Mouse (Mus musculus) lung, postnatal 36 days (tissue): Measurements from ENCODE around the gene Vmn1r38.
"Not testable (repeated sequence)": the region's sequence is repeated elsewhere in the genome, so short reads cannot be mapped to it uniquely, and the experiment has no call there.

ENCODE experiments used
- DNase-seq: peaks from one replicate; pipeline ENCODE4 v3.0.0; 2022; ENCODE audit warnings: mixed read lengths

The Vmn1r38 gene

GRCm38 (mm10) chr6:66782527-66782926 is at the start of gene Vmn1r38:
Gene Vmn1r38 (minus strand): TSS chr6:66782627.
- DNase-seq = not testable (repeated sequence)

DNA sequence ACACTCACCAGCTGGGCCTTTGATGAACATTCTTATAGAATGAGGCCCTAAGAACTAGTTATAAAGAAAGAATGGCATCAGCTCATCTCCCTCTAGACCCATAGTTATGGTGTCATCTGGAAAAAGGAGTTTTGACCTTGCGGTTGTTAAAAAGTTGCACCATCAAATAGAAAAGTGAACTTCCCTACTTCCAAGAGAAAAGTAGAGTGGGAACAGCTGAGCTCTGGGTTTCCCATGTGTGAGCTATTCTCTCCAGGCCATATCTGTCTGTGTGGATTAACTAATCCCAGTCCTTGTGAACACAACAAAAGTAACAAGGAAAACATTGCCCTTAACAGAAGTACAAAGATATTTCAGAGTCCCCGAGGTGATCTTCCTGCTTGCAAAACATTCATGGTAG is 28.1 kb upstream of the Vmn1r38 start, which contains the start of gene Vmn1r39:
Vmn1r39 (minus strand) TSS at position 101 of the 400 bp plus-strand sequence.
- DNase-seq = no peak

GRCm38 (mm10) chr6:66806311-66806710 is 23.9 kb upstream of the Vmn1r38 start:
- no peak for DNase-seq

GRCm38 (mm10) chr6:66805713-66806112 is 23.3 kb upstream of the Vmn1r38 start:
- DNase-seq = no peak

GRCm38 (mm10) chr6:66729082-66729481 is 53.3 kb downstream of the Vmn1r38 start, which contains the start of gene Vmn1r37:
Gene Vmn1r37 (plus strand): TSS chr6:66729382.
- DNase-seq = not testable (repeated sequence)
